9 mouse cellular contexts compared by ENCODE assay signal in the genomic region with DNA sequence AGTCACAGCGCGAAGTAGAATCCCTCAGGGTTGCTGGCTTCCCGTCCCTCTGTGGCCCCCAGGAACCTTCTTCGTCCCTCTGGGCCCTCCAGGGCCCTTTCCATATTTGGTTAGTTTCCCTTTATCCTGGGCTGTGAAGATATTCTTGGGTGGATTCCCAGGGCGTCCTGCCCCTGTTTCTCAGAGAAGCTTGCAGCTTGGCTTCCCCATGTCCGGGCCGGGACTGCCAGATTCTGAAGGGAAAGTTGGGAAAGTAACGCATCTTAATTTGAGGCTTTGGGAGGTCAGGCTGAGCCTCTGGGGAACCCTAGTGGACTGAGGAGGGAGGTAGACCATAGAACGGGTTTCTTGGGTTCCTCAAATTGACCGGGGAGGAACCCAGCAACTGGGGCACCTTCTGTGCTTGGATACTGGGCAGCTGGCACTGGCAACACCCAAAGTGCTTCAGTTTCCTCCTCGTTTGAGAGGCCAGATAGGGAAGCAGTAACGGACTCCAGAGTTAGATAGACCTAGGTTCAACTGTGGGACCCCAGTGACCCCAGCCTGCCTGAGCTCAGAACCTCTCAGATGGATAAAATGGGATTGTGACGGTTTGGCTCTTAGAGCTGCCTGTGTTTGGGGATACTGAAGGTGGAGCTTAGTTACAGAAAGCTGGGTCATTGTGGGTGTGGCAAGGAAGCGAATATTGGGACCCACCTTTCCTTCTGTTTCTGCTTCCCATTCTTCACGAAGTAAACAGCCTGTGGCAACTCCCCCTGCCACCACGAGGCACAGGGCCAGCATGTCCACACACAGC. TPM values are rescaled to one million over a fixed set of nuclear protein-coding genes. Genes with fewer than 3 reads are reported as not detected.
DNase-seq lines count a peak whose midpoint lies in the region; ATAC-seq and TF ChIP-seq lines count a peak whose summit lies in the region.
"Had no signal": no experiment of that assay in that cellular context is flagged by ENCODE, and none has a peak within 500 bp of the region (broad histone marks: within the 10 kb centered on the region; RNA-seq: fewer than 3 reads in every experiment).

No protein-coding gene starts in this region.

- H3K79me2 ChIP-seq in MEL (ENCODE audit: control insufficient read depth, insufficient read depth, low read length, poor library complexity), result peaks cover 9% of the 10 kb centered on the region

- TF ChIP-seq POLR2A in MEL (IDR thresholded peaks at IDR 0.05; ENCODE audit: control insufficient read depth in 1 of 2, insufficient read depth in 1 of 2, low read depth in 1 of 2, low read length in 2 of 2, poor library complexity in 1 of 2), result peak in 1 of 2 experiments; percentile 45; a peak in 2 of 4 replicates

- TF ChIP-seq EP300 in MEL (IDR thresholded peaks at IDR 0.05; ENCODE audit: low read depth in 1 of 2, low read length in 2 of 2), result no peak

- no peak for TF ChIP-seq RAD21 in MEL (IDR thresholded peaks at IDR 0.05; ENCODE audit: low read depth, low read length)

- H3K4me3 ChIP-seq in MEL (ENCODE audit: control insufficient read depth in 1 of 2, insufficient read depth in 1 of 2, low read depth in 2 of 2, low read length in 2 of 2), result peak overlapping the region; percentile 31 to 38; a peak in 3 of 4 replicates
- no peak overlapping the region for H3K4me3 ChIP-seq in liver, embryonic 16.5 days (ENCODE audit: low read depth, low read length)
- H3K4me3 ChIP-seq in hindbrain, postnatal 0 days (ENCODE audit: low read length), result no peak overlapping the region
- H3K4me3 ChIP-seq in hindbrain, embryonic 13.5 days, result no peak overlapping the region
- H3K4me3 ChIP-seq: lung, embryonic 15.5 days; neural tube, embryonic 13.5 days had no signal

- 0 out of 6 replicates have a peak, but pooled peaks of 1 of the 3 experiments have one; percentile 1 for TF ChIP-seq CTCF in MEL (IDR thresholded peaks at IDR 0.05 in 2 of 3, conservative IDR thresholded peaks at IDR 0.05 in 1 of 3; ENCODE audit: control insufficient read depth in 1 of 3, insufficient read depth in 1 of 3, low read depth in 2 of 3, low read length in 3 of 3, poor library complexity in 1 of 3, severe bottlenecking in 1 of 3)
- TF ChIP-seq CTCF in hindbrain, postnatal 0 days (IDR thresholded peaks at IDR 0.05; ENCODE audit: low read depth), result no peak

- H3K27me3 ChIP-seq in MEL (ENCODE audit: control insufficient read depth in 1 of 2, insufficient read depth in 2 of 2, low read length in 2 of 2), result no peaks in the 10 kb centered on the region
- no peaks in the 10 kb centered on the region for H3K27me3 ChIP-seq in liver, embryonic 16.5 days (ENCODE audit: control insufficient read depth, insufficient read depth, low read depth, low read length)
- H3K27me3 ChIP-seq in hindbrain, postnatal 0 days (ENCODE audit: insufficient read depth, low read length), result no peaks in the 10 kb centered on the region
- H3K27me3 ChIP-seq in hindbrain, embryonic 13.5 days, result 0 out of 2 replicates have a peak, but pooled peaks cover 1% of the 10 kb centered on the region
- H3K27me3 ChIP-seq: lung, embryonic 15.5 days had no signal

- peak overlapping the region; percentile 51 for H3K9ac ChIP-seq in MEL (ENCODE audit: control insufficient read depth, low read depth, low read length, poor library complexity, severe bottlenecking)
- peak overlapping the region; percentile 38 for H3K9ac ChIP-seq in liver, embryonic 16.5 days (ENCODE audit: low read depth, low read length)
- H3K9ac ChIP-seq in hindbrain, postnatal 0 days (replicated peaks; ENCODE audit: low read length), result no peak overlapping the region
- H3K9ac ChIP-seq in hindbrain, embryonic 13.5 days, result no peak overlapping the region
- H3K9ac ChIP-seq: lung, embryonic 15.5 days; neural tube, embryonic 13.5 days had no signal

- peaks cover 7 to 26% of the 10 kb centered on the region in 2 experiments for H3K4me1 ChIP-seq in MEL (ENCODE audit: control insufficient read depth in 1 of 2, insufficient read depth in 2 of 2, low read length in 2 of 2)
- H3K4me1 ChIP-seq in liver, embryonic 16.5 days (ENCODE audit: control insufficient read depth, low read depth, low read length), result peaks cover 69% of the 10 kb centered on the region
- H3K4me1 ChIP-seq in hindbrain, postnatal 0 days (ENCODE audit: insufficient read depth, low read length), result peaks cover 11% of the 10 kb centered on the region
- H3K4me1 ChIP-seq in hindbrain, embryonic 13.5 days (replicated peaks), result peaks cover 51% of the 10 kb centered on the region

- peak overlapping the region; percentile 73 for H3K4me2 ChIP-seq in liver, embryonic 16.5 days (ENCODE audit: low read depth, low read length)
- no peak overlapping the region for H3K4me2 ChIP-seq in hindbrain, postnatal 0 days (ENCODE audit: low read depth, low read length)
- H3K4me2 ChIP-seq in hindbrain, embryonic 13.5 days, result no peak overlapping the region
- H3K4me2 ChIP-seq: lung, embryonic 15.5 days; neural tube, embryonic 13.5 days had no signal

- H3K36me3 ChIP-seq in MEL (ENCODE audit: control insufficient read depth in 1 of 2, insufficient read depth in 2 of 2, low read length in 2 of 2), result peaks cover 0 to 18% of the 10 kb centered on the region in 2 experiments; a peak in 2 of 4 replicates
- no peaks in the 10 kb centered on the region for H3K36me3 ChIP-seq in liver, embryonic 16.5 days (ENCODE audit: control insufficient read depth, insufficient read depth)
- H3K36me3 ChIP-seq in hindbrain, postnatal 0 days (ENCODE audit: insufficient read depth, low read length), result no peaks in the 10 kb centered on the region
- H3K36me3 ChIP-seq in hindbrain, embryonic 13.5 days, result no peaks in the 10 kb centered on the region
- H3K36me3 ChIP-seq: lung, embryonic 15.5 days; neural tube, embryonic 13.5 days had no signal

- H3K9me3 ChIP-seq in MEL (replicated peaks; ENCODE audit: insufficient read depth, low read length), result no peaks in the 10 kb centered on the region
- H3K9me3 ChIP-seq in liver, embryonic 16.5 days (replicated peaks; ENCODE audit: control insufficient read depth, low read length), result no peaks in the 10 kb centered on the region
- H3K9me3 ChIP-seq in hindbrain, postnatal 0 days (ENCODE audit: low read length), result no peaks in the 10 kb centered on the region
- no peaks in the 10 kb centered on the region for H3K9me3 ChIP-seq in hindbrain, embryonic 13.5 days
- H3K9me3 ChIP-seq: lung, embryonic 15.5 days; neural tube, embryonic 13.5 days had no signal

- H3K27ac ChIP-seq in MEL (ENCODE audit: control insufficient read depth, low read depth, low read length), result peak overlapping the region; percentile 78
- peak overlapping the region; percentile 93 for H3K27ac ChIP-seq in liver, embryonic 16.5 days (ENCODE audit: low read length)
- no peak overlapping the region for H3K27ac ChIP-seq in hindbrain, postnatal 0 days
- no peak overlapping the region for H3K27ac ChIP-seq in hindbrain, embryonic 13.5 days
- H3K27ac ChIP-seq: lung, embryonic 15.5 days; neural tube, embryonic 13.5 days had no signal

- peak; percentile 67 for DNase-seq in 416B (ENCODE audit: low read depth)
- peak; percentile 61 for DNase-seq in MEL (ENCODE audit: low read depth, low spot score)
- no peak for DNase-seq in hindbrain, postnatal 0 days (ENCODE audit: low spot score)

- peak; percentile 16 for ATAC-seq in granulocyte monocyte progenitor cell, adult 5-6 weeks (replicated peaks; ENCODE audit: poor library complexity, severe bottlenecking)
- ATAC-seq in liver, embryonic 16.5 days (ENCODE audit: low read depth), result no peak
- ATAC-seq in hindbrain, postnatal 0 days, result no peak
- no peak for ATAC-seq in hindbrain, embryonic 13.5 days (ENCODE audit: low FRiP score)
- ATAC-seq in inflammation-experienced regulatory T-cells, adult 6 months, result no peak

- 52% methylated on average over 16 of the region's 16 CpGs for WGBS in liver, embryonic 16.5 days (ENCODE audit: insufficient replicate concordance)
- 76% methylated on average over 16 of the region's 16 CpGs for WGBS in hindbrain, postnatal 0 days
- WGBS in hindbrain, embryonic 13.5 days, result 84% methylated on average over 16 of the region's 16 CpGs

TF ChIP-seq in MEL, 35 proteins besides CTCF, POLR2A, EP300 and RAD21:
- no peak for TF ChIP-seq TAL1 (IDR thresholded peaks at IDR 0.05; ENCODE audit: low read length)

RNA-seq across cellular contexts. Expression of a gene that starts 3.4 kb away (rescaled TPM):
- 31.1 and 36.4 TPM in 2 replicates for total RNA-seq in MEL (2012; rRNA removed)
- 10 to 100 TPM in 1 of 2 experiments, not detected in 1; 35.7 TPM for polyA plus RNA-seq in MEL (2012; ENCODE audit: insufficient read depth in 1 of 2, insufficient read length in 2 of 2, low read depth in 1 of 2, low replicate concordance in 2 of 2, missing spikeins in 1 of 2)
- 56.3 and 63.0 TPM in 2 replicates for total RNA-seq in granulocyte monocyte progenitor cell, adult 5-6 weeks (2014; fragmentation: Nextera tagmentation)
- total RNA-seq in granulocyte monocyte progenitor cell, adult 5-6 weeks (2017), result 29.1 and 33.2 TPM in 2 replicates
- polyA plus RNA-seq in liver, embryonic 16.5 days (2015; fragmentation: Nextera tagmentation; extraction: Ambion mirVana), result 15.8 and 18.4 TPM in 2 replicates
- total RNA-seq in hindbrain, postnatal 0 days (2014; rRNA removed), result 37.1 and 47.9 TPM in 2 replicates
- 62.2 and 62.8 TPM in 2 replicates for polyA plus RNA-seq in hindbrain, postnatal 0 days (2015; fragmentation: Nextera tagmentation; extraction: Ambion mirVana)
- polyA plus RNA-seq in hindbrain, embryonic 13.5 days (2015; fragmentation: Nextera tagmentation; extraction: Ambion mirVana), result 34.2 TPM in 2 replicates
- 10 to 100 TPM; 15.0 to 21.0 (median 18.2) TPM for polyA plus RNA-seq in inflammation-experienced regulatory T-cells, adult 6 months (2017; shearing (Covaris generic))

RNA-seq across cellular contexts. Expression of a gene that starts 27.2 kb away (rescaled TPM):
- total RNA-seq in MEL (2012; rRNA removed), result 247 and 248 TPM in 2 replicates
- polyA plus RNA-seq in MEL (2012; ENCODE audit: insufficient read depth in 1 of 2, insufficient read length in 2 of 2, low read depth in 1 of 2, low replicate concordance in 2 of 2, missing spikeins in 1 of 2), result 100 to 1,000 TPM in 1 of 2 experiments, 10 to 100 TPM in 1; 74.9 to 327 TPM
- 212 and 291 TPM in 2 replicates for total RNA-seq in granulocyte monocyte progenitor cell, adult 5-6 weeks (2014; fragmentation: Nextera tagmentation)
- total RNA-seq in granulocyte monocyte progenitor cell, adult 5-6 weeks (2017), result 386 and 388 TPM in 2 replicates
- 98.4 and 113 TPM in 2 replicates for polyA plus RNA-seq in liver, embryonic 16.5 days (2015; fragmentation: Nextera tagmentation; extraction: Ambion mirVana)
- total RNA-seq in hindbrain, postnatal 0 days (2014; rRNA removed), result 197 and 223 TPM in 2 replicates
- 323 and 328 TPM in 2 replicates for polyA plus RNA-seq in hindbrain, postnatal 0 days (2015; fragmentation: Nextera tagmentation; extraction: Ambion mirVana)
- 250 and 265 TPM in 2 replicates for polyA plus RNA-seq in hindbrain, embryonic 13.5 days (2015; fragmentation: Nextera tagmentation; extraction: Ambion mirVana)
- 100 to 1,000 TPM; 242 to 259 (median 244) TPM for polyA plus RNA-seq in inflammation-experienced regulatory T-cells, adult 6 months (2017; shearing (Covaris generic))

Comparison
In these comparisons a context has a peak if more than half of its experiments do, and no peak if none do; other contexts are left out.
1. H3K27ac ChIP-seq: peak in MEL (single experiment) and liver, embryonic 16.5 days (single experiment); none in hindbrain, postnatal 0 days (single experiment) and hindbrain, embryonic 13.5 days (single experiment).
2. H3K4me3 ChIP-seq: peak in MEL (2 of 2); none in liver, embryonic 16.5 days (single experiment), hindbrain, postnatal 0 days (single experiment) and hindbrain, embryonic 13.5 days (single experiment).
3. H3K9ac ChIP-seq: peak in MEL (single experiment) and liver, embryonic 16.5 days (single experiment); none in hindbrain, postnatal 0 days (single experiment) and hindbrain, embryonic 13.5 days (single experiment).